Mouse (Mus musculus) urinary bladder, adult 2 months (tissue): ENCODE measurements around the gene Igfals. TPM values are rescaled to one million over a fixed set of nuclear protein-coding genes. Genes with fewer than 3 reads are reported as not detected.

Experiments
- DNase-seq: peaks from one replicate; pipeline ENCODE4 v3.0.0; 2022; ENCODE audit warnings: low spot score
- polyA plus RNA-seq: library from polyadenylated mRNA; depleted of rRNA; stranded (reverse); fragments of >200 nt; gene quantifications from 2 replicates; pipeline ENCODE4 v1.2.3, GENCODE M21; 2012; rRNA removed

Igfals gene
- 0.94 and 1.7 TPM in 2 replicates for polyA plus RNA-seq

GRCm38 (mm10) chr17:24865776-24866175 is at the start of gene Igfals:
Gene Igfals, plus strand, starts transcription at chr17:24865997.
- DNase-seq, result no peak

DNA sequence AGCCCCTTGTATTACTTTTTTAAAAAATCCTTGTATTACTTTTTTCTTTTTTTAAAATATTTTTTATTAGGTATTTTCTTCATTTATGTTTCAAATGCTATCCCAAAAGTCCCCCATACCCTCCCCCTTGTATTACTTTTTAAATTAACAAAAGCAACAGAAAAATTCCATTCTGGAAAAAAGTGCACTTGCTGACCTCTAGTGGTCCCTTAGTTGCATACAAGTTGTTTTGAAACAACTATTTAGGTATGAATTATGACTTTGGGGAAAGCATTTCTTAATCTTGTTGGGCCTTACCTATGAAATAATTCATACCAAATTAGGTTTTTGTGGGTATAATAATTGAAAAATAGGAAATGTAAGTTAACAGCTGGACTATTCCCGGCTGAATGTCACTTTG is 48.3 kb upstream of the Igfals start:
- no peak for DNase-seq

- DNase-seq, result no peak
Observed at GRCm38 (mm10) chr17:24818172-24818571, 47.6 kb upstream of the Igfals start.

GRCm38 (mm10) chr17:24819469-24819868 is 46.3 kb upstream of the Igfals start:
- no peak for DNase-seq

DNA sequence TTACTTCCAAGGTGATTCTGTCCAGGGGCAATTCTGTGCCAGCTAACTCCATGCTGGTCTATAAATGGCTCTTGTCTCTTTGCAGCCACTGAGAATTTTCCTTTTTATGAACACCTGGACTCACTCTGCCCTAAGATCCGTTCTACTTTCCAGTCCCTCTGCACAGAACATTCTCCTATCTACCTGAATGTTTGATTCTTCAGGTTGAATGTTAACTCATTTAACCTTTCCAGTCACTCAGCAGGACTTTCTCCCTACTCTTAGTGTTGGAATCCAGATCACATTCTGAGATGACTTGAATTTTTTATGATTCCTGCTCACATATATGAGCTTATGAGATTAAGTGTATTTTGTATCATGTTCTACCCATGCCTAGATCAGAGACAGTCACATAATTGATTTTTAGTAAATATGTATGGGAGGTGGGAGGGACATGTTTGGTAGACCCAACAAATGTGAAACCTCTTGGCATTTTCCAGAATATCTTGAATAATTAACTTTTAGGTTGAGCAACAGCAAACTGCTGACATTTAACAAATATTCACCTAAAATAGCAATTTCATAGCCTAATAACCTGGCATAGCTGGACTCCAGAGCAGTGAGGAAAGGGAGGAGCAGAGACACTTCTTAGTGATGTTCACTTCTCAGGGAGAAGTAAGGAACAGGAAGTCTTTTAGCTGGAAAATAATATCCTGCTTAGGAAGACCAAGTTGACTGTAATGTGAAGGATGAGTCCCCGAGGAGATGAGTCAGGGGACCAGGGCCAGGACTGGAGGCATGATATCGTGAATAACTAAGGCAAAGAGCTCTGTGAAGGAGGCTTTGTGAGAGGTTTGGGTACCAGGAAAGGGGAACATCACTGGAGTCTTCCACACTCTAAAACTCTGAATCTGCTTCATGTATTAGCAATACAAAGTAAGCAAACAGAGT is 44.2 kb upstream of the Igfals start:
- no peak for DNase-seq

- peak; percentile 49 for DNase-seq
Observed at GRCm38 (mm10) chr17:24839842-24840241, 26.0 kb upstream of the Igfals start, which contains the start of gene Hagh. Gene Hagh, plus strand, starts transcription at chr17:24840143.

DNA sequence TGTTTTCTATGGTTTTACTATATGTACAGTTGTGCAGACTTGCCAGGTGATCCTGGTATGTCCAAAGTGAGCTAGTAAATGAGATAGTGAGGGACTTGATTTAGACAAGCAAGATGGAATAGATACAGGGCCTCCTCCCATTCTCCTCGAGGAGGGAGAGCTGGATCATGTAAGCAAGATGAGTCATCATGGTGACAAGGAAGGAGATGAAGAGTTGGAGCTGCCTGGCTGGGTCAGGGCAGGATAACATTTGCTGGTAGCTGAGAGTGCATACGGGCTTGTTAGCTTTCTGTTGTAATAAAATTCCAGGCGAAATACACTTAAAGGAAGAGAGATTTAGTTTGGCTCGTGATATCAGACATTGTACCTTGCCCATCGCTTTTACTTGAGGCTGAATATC is 25.5 kb upstream of the Igfals start:
- no peak for DNase-seq

DNA sequence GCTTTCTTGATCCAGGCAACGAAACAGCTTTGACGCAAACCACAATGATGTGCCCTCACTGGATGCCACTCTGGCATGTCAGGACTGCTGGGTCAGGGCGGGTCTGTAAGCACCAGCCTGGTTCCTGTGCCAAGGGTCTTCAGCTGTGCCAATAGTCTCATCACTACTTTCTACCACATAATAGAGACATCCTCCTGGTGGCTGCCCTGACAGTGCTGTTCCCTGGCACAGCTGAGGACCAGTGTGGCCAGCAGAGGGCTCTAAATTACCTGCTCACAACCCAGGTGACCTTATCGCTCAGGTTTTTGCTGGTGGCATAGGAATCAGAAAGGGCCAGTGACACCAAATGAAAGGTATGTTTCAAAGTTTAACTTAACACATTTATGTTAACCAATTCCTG is 24.7 kb upstream of the Igfals start:
- no peak for DNase-seq

DNA sequence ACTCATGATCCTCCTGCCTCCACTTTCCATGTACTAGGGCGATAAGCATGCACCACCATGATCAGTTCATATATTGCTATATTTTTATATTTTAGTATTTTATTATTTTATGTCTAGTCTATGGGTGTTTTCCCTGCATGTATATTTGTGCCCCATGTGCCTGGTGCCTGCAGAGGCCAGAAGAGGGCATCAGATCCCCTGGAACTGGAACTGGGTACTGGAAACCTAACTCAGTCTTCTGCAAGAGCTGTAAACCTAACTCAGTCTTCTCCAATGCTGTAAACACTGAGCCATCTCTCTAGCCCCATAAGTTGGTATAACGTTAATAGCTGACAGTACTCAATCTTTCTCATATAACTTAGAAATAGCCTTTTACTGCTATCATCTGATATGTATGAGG is 23.2 kb upstream of the Igfals start:
- DNase-seq, result no peak

DNA sequence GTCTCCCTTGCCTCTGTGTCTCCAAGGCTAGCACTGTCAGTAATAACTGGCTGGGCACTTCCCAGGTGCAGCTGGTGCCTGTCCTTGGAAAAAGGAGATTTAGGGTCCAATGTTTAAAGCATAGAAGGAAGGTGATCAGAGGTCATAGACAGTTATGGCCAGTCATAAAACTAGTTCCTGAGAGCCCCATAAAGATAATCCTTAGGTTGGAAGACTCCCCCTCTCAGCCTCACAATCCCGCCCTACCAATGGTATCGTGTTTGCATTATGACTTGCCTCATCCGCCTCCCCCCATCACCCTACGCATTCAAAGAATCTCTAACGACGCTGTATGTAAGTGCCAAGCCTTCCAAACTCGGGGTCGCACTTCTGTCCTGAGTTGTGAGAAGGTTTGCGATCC is 21.3 kb upstream of the Igfals start:
- no peak for DNase-seq

DNA sequence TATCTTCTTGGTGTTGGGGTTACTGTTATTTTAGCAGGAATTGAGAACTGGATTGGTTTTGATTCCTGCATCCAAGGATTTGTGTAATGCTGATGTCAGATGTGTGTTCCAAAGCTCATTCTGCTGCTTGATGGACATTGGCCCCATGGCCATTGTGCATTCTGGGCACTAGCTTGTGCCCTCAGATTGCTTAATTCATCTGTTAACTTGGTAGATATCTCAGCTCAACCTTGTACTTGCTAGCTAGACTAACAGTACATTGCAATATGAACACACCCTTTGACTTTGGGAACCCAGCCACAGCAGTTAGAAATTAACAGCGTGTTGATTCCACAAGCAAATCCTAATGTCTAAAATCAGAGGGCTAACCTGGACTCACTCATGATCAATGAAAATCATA is 18.4 kb upstream of the Igfals start:
- DNase-seq, result no peak

DNA sequence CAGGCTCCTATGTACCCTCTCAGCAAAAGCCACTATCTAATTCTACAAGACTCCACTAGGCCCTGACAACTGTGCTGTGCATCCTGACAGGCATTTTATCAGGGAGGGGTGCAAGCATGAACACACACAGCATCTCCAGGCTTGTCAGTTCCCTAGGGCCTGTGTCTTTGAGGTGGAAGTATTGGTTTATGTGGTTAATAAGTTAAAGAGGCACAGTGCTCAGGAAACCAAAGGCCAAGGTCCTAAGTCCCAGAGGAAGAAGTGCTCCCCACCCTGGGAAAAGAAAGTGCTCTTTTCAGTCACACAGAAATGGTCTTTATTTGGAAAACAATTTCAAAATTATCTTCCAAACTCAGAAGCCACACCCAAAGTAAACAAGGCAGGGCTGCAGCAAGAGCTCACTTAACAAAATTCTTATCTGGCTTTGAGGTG is 17.2 kb upstream of the Igfals start:
- no peak for DNase-seq

- DNase-seq, result no peak
Observed at GRCm38 (mm10) chr17:24849733-24850064, 16.1 kb upstream of the Igfals start.

GRCm38 (mm10) chr17:24850065-24850772 is 15.6 kb upstream of the Igfals start, which contains the start of gene Fahd1:
Gene Fahd1, minus strand, starts transcription at chr17:24850364.
- peak; percentile 95 for DNase-seq

DNA sequence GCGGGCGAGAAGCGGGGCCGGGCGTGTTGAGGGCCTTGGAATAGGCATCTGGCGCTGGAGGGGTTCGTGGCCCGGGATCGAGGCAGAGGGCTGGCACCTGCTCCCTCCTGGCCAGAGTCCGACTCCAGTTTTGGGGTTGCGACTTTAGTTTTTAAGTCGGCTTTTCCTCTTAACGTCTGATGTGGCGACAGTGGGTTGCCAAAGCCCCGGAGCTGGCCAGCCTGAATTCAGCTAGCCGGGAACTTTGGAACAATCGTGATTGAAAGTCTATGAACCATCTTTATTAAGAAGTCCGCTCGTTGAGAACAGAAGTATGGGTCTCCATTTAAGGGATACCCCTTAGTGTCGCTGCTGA is 15.0 kb upstream of the Igfals start:
- DNase-seq, result no peak

DNA sequence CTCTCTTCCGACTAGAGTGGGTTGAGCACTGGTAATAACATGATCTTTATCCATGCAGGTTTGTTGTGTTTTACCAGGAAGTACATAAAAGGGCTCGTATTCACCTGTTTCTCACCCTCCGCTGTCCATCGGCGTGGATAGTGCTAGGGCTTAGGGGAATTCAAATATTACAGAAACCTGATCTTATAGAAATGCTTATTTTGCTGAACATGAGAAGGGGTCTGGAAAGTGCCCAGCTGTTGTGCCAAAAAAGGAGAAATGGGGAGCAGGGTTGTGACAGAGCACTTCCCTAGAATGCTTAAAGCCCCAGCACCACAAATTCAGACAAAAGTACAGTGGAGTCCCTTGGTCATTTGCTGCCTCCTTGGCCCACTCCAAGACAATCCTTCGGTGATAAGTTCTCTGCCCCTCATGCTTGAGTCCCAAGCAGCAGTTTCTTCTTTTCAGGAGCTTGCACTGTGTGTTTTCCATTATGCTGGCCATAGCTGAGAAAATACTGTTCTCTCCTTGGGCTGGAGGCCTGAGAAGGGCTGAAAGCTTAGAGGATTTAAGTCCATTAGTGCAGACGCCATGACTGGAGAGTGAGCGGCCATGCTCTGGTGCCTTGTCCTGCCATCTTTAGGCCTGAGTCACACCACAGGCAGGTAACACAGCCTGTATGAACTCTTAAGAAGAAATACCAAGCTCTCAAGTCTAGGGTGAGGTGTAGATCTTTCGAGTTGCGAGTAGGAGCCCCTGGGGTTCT is 14.2 kb upstream of the Igfals start:
- no peak for DNase-seq

DNA sequence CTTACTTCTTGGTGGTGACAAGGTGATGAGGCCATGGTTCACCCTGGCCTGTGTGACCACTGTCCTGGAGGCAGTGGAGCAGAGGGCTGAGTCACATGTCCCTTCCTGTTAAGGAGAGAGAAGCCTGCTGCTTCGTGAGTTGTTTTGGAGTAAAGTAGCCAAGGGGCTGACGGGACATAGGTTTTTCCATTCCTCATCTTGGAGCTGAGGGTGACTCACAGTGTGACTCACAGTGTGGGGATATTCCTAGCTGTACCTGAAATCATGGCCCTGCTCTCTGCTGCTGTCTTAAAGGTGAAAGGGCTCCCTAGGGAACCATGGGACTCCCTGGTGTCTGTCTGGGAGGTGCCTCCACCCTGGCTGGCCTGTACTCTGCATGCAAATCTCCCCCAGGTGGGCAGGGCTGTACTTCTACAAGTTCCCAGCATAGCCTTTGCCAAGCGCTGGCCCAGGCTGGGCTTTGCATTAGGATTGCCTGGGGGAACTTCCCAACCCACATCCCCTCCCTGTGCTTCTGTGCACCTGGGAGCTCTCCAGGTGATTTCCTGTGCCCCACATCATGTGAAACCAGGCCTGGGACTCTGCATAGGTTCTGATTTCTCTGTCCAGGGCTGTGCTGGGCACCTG is 9.8 kb upstream of the Igfals start:
- no peak for DNase-seq

GRCm38 (mm10) chr17:24856589-24856988 is 9.2 kb upstream of the Igfals start:
- DNase-seq, result no peak

DNA sequence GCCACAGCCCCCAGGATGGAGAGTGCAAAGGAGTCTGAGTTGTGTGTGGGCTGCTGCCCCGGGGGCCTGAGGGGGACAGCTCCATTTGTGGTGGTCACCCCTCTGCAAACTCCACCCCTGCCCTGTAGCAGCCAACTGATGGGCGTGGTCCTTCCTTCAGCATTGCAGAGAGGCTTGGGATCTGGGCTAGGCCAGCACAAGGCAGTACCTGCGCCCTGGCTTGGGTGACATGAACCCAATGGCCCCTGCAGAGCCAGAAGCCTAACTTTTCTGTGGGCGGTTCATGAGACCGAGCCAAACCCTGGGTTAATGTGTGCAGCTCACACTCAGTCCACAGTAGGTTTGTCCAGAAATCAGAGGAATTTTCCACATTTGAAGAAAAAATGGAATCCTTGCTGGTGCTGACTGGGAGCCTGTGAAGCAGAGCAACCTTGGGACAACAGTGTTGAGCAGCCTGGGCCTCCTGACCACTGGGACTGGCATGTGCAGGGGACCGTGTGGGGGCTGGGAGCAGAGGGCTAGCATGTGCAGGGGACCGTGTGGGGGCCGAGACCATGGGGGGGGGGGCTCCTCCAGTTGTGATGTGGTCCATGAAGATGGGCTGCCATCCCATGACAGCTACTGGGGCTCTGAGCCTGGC is 7.8 kb upstream of the Igfals start:
- no peak for DNase-seq

- no peak for DNase-seq
Observed at GRCm38 (mm10) chr17:24858967-24859366, 6.8 kb upstream of the Igfals start.

DNA sequence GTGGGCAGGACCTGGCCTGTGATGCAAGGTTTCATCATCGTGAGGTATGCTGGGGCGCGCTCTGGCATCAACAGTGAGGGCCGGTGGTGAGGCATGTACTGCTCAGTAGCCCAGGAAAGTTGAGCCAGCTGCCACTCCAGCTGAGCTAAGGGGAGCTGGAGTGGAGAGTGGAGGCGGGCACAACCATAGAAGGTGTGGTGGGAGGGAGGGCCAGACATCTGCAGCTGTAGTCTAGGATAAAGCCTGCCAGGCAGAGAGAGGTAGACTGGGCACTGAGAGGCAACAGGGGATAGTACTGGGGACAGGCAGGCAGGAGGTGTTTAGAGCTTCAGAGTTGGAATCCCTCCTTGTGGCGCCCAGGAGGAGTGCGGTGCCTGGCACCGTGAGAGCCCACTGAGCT is 5.7 kb upstream of the Igfals start:
- DNase-seq, result no peak
